Mouse (Mus musculus): ENCODE data around the gene Gipc3. TPM values are rescaled to one million over a fixed set of nuclear protein-coding genes. Genes with fewer than 3 reads are reported as not detected.
A peak's percentile ranks its signal among the peaks of the same experiment; 100 is the strongest.

The Gipc3 gene
- polyA plus RNA-seq (2015; fragmentation: Nextera tagmentation; extraction: Ambion mirVana): 0.06 TPM in 1 of 2 replicates, not detected in the other

DNA sequence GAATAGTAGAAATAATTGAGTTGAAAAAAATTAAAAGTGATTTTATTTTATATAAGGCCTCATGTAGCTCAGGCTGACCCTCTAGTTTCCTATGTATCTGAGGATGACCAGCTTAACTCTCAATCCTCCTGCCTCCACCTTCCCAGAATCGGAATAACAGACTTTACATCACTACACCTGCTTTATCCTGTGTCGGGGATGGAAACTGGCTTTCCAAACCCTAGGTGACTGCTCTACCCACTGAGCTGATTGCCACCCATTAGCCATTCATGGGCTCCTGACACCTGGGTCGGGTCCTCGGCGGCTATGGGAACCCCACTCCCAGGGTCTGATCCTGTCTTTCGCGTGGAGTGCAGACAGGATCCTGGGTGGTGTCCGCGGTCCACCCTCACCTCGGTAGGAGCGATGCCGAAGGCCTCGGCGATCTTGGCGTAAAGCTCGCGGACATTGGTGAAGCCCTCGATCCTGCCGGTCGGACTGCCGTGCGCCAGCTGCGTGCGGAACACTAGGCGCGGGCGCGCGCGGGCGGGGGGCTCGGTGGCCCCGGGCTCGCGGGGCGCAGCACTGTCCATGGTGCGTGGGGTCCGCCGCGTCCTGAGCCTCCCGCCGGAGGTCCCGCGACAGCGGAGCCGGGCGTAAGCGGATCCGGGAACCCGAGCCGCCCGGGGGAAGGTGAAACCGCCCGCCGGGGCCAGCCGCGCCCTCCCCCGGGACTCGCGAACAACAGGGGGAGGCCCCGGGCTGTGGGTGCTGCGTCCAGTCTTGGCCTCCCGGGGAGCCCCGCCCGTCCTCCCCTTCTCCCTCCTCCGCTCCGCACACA lies at the start of gene Gipc3:
Gene Gipc3 (minus strand): TSS at position 581 of the 820 bp plus-strand sequence.
- Histone ChIP-seq H3K36me3 (peaks cover 16% of the 10 kb centered on the region), H3K4me3 (peak within 1 kb of the TSS; percentile 44), H3K4me2 (replicated peaks) (peak within 1 kb of the TSS; percentile 76), H3K9ac (peak within 1 kb of the TSS; percentile 67), H3K4me1 (peaks cover 27% of the 10 kb centered on the region), H3K9me3 (no peaks in the 10 kb centered on the region), H3K27me3 (peaks cover 84% of the 10 kb centered on the region), H3K27ac (no peak within 1 kb of the TSS)
- WGBS: 4% methylated on average over 60 of the region's 67 CpGs
- ATAC-seq (ENCODE audit: low FRiP score, low read depth): no peak

DNA sequence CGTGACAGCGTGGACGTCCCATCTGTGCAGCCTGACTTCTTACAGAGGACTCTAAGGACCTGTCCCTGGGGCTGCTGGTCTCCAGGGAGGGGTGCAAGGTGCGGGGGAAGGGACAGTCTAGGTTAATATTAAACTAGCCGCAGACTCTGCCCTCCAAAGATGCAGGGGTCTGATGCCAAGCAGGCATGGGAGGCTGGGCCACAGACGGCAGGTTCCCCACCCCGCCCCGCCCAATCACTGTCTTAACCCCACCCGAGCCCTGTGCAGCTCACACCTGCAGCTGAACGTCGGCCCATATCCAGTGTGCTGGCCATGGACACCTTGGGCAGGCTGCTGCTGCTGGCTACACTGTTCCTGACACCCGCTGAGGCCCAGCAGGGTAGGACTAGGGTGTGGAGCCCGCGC lies 49.7 kb upstream of the Gipc3 start, which contains the start of gene Smim24:
Gene Smim24 (plus strand): TSS at position 271 of the 405 bp plus-strand sequence.
- Histone ChIP-seq H3K36me3 (peaks cover 27% of the 10 kb centered on the region), H3K9ac (peak within 1 kb of the TSS; percentile 62), H3K4me1 (peaks cover 20% of the 10 kb centered on the region), H3K9me3 (no peaks in the 10 kb centered on the region), H3K4me3 (peak within 1 kb of the TSS; percentile 36), H3K27ac (peak within 1 kb of the TSS; percentile 67; the same call in 1 of the 2 replicates), H3K27me3 (no peaks in the 10 kb centered on the region), H3K4me2 (replicated peaks) (peak within 1 kb of the TSS; percentile 64)
- no peak for ATAC-seq (ENCODE audit: low FRiP score, low read depth)
- 65% methylated on average over 14 of the region's 14 CpGs for WGBS

DNA sequence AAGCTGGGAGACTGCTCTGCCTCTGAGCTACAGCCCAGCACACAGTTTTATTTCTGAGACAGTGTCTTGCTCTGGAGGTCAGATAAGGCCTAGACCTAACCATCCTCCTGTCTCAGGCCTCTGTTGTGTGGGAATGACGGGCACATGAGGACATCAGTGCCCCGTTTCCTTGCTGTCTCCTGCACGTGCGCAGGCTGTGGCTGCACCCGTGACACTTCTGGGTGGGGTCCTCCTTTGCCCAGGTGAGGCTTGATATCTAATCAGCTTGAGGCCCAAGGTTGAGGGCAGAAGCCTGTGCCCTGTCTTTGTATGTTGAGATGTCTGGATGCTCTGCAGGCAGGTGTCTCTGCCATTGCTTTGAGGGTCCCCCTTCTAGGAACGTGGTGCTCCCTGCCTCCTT lies 49.2 kb upstream of the Gipc3 start:
- no peaks in the 10 kb centered on the region for H3K27me3 ChIP-seq
- no peak overlapping the region for H3K4me2 ChIP-seq (replicated peaks)
- H3K9ac ChIP-seq: no peak overlapping the region
- no peak overlapping the region for H3K27ac ChIP-seq
- H3K9me3 ChIP-seq: no peaks in the 10 kb centered on the region
- H3K4me3 ChIP-seq: no peak overlapping the region
- H3K36me3 ChIP-seq: peaks cover 27% of the 10 kb centered on the region
- 90% methylated on average over 6 of the region's 6 CpGs for WGBS
- no peak for ATAC-seq (ENCODE audit: low FRiP score, low read depth)
- peaks cover 20% of the 10 kb centered on the region for H3K4me1 ChIP-seq

DNA sequence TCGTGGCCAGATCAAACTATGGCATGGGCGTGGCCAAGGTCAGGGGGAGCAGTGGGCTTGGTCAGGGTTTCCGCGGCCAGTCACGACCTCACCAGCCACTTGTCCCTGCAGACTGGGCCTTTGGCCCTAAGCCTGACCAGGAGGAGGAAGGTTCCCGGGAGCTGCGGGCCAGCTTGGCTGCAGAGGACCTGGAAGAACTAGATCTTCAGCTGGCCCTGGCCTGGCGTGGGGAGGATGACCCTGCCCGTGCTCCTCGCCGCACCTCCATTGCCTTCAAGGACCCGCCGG lies 47.6 kb upstream of the Gipc3 start:
- WGBS: 87% methylated on average over 13 of the region's 13 CpGs
- no peak overlapping the region for H3K27ac ChIP-seq
- H3K4me2 ChIP-seq (replicated peaks): no peak overlapping the region
- no peak overlapping the region for H3K4me3 ChIP-seq
- no peak overlapping the region for H3K9ac ChIP-seq
- no peak for ATAC-seq (ENCODE audit: low FRiP score, low read depth)
- no peaks in the 10 kb centered on the region for H3K9me3 ChIP-seq
- H3K36me3 ChIP-seq: peaks cover 37% of the 10 kb centered on the region
- H3K27me3 ChIP-seq: no peaks in the 10 kb centered on the region
- peaks cover 22% of the 10 kb centered on the region for H3K4me1 ChIP-seq

DNA sequence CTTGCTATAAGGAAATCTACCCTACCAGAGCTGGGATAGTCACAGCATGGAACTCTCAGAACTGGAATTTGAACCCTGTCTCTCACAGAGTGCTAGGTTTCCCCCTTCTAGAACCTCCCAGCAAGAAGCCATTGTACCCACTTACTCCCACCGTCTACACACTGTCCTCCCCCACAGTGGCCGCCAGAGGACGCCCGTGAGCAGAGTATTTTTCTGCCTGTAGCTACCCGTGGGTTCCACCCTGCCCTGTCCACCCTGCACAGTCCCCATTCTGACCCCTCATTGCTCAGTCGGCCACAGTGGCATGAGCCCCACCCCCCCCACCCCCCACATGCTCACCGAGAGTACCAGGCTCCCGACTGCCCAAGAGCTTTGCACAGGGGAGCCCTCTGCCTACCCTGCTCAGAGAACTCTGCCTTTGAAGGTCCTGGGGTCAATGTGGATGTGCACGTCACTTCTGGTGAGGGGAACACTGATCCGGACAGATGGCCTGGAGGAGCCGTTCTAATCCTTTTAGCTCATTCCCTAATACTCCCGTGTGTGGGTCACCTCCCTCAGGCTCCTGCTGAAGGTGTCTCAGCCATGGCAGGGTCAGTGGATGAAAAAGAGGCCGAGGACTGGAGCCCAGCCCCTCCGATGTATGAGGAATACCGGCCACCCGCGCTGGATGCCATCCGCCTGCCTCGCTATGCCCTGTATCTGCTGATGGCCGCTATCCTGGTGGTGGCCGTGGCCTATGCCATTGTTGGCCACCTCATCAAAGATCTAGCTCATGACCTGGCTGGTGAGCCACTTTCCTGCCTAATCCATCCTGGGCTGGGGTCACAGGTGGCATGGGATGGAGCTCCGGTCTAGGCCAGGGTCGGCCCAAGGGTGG lies 47.0 kb upstream of the Gipc3 start:
- Histone ChIP-seq H3K27me3 (no peaks in the 10 kb centered on the region), H3K4me2 (replicated peaks) (no peak overlapping the region), H3K4me3 (no peak overlapping the region), H3K27ac (no peak overlapping the region), H3K4me1 (peaks cover 28% of the 10 kb centered on the region), H3K9ac (0 out of 2 replicates have a peak overlapping the region, but pooled peaks have one; percentile 8), H3K9me3 (no peaks in the 10 kb centered on the region), H3K36me3 (peaks cover 37% of the 10 kb centered on the region)
- ATAC-seq (ENCODE audit: low FRiP score, low read depth): 0 out of 2 replicates have a peak, but pooled peaks have one; percentile 39
- WGBS: 61% methylated on average over 23 of the region's 23 CpGs

DNA sequence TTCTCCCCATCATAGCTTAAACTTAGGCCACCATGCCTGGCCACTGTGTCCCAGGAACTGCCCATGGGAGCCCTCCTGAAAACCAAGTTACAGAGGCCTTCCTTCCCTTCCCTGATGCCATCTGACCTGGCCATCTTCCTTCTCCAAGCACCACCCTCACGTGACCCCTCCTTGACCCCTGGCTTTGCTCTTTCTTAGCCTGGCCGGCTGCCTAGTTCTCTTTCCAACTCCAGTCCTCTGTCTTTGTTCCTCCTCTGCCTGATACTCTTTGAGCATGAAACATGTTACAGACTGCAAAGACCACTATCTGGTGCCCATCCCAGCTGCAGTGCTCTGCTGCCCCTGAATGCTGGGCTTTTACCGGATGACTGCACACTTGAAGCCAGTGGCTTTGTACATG lies 46.3 kb upstream of the Gipc3 start:
- H3K4me1 ChIP-seq: peaks cover 30% of the 10 kb centered on the region
- no peaks in the 10 kb centered on the region for H3K9me3 ChIP-seq
- H3K36me3 ChIP-seq: peaks cover 37% of the 10 kb centered on the region
- H3K27me3 ChIP-seq: no peaks in the 10 kb centered on the region
- 0 out of 2 replicates have a peak overlapping the region, but pooled peaks have one; percentile 8 for H3K9ac ChIP-seq
- no peak overlapping the region for H3K4me2 ChIP-seq (replicated peaks)
- no peak overlapping the region for H3K27ac ChIP-seq
- 64% methylated on average over 3 of the region's 3 CpGs for WGBS
- H3K4me3 ChIP-seq: no peak overlapping the region
- ATAC-seq (ENCODE audit: low FRiP score, low read depth): no peak

DNA sequence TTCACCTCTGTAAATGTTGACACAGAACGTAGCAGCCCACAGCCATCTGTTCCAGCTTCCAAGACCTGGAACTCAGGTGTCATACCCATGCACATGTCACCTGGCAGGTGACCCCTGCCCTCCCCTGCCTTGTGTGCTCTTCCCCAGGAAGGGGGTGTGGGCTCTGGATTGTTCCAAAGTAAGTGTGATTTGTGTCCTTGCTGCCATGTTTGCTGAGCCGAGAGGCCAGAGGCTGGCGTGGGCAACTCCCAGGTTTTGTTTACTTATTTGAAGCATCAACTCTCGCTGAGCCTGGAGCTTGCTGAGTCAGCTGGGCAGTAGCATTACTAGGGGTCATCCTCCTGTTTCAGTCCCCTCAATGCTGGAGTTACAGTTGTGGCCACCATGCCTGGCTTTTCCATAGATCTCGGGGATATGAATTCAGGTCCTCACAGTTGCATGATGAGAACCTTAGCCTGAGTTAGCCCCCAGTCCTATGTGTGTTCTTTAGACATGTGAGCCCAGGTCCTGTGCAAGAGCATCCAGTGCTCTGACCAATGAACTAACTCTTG lies 45.5 kb upstream of the Gipc3 start, which contains the start of gene Gm48552:
Gene Gm48552 (plus strand): TSS at position 501 of the 551 bp plus-strand sequence.
- 87% methylated on average over 5 of the region's 5 CpGs for WGBS
- H3K36me3 ChIP-seq: peaks cover 37% of the 10 kb centered on the region
- no peaks in the 10 kb centered on the region for H3K9me3 ChIP-seq
- H3K4me2 ChIP-seq (replicated peaks): no peak within 1 kb of the TSS
- H3K4me3 ChIP-seq: no peak within 1 kb of the TSS
- no peak for ATAC-seq (ENCODE audit: low FRiP score, low read depth)
- 0 out of 2 replicates have a peak within 1 kb of the TSS, but pooled peaks have one; percentile 8 for H3K9ac ChIP-seq
- peaks cover 23% of the 10 kb centered on the region for H3K4me1 ChIP-seq
- no peaks in the 10 kb centered on the region for H3K27me3 ChIP-seq
- H3K27ac ChIP-seq: no peak within 1 kb of the TSS

DNA sequence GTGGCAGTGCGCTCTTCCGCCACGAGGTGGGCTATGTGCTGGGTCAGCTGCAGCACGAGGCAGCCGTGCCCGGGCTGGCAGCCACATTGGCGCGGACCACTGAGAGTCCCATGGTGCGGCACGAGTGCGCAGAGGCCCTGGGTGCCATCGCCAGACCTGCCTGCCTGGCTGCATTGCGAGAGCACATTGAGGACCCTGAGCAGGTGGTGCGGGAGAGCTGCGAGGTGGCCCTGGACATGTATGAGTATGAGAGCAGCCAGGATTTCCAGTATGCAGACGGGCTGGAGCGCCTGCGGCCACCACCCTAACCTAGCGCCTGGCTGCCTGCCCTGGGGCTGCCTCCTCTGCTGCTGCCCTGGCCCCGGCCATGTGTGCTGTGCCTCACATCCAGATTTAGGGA lies 44.6 kb upstream of the Gipc3 start:
- 93% methylated on average over 20 of the region's 20 CpGs for WGBS
- Histone ChIP-seq H3K9me3 (no peaks in the 10 kb centered on the region), H3K4me3 (no peak overlapping the region), H3K27me3 (no peaks in the 10 kb centered on the region), H3K4me1 (peaks cover 15% of the 10 kb centered on the region), H3K27ac (no peak overlapping the region), H3K4me2 (replicated peaks) (no peak overlapping the region), H3K9ac (no peak overlapping the region), H3K36me3 (peaks cover 37% of the 10 kb centered on the region)
- ATAC-seq (ENCODE audit: low FRiP score, low read depth): no peak

DNA sequence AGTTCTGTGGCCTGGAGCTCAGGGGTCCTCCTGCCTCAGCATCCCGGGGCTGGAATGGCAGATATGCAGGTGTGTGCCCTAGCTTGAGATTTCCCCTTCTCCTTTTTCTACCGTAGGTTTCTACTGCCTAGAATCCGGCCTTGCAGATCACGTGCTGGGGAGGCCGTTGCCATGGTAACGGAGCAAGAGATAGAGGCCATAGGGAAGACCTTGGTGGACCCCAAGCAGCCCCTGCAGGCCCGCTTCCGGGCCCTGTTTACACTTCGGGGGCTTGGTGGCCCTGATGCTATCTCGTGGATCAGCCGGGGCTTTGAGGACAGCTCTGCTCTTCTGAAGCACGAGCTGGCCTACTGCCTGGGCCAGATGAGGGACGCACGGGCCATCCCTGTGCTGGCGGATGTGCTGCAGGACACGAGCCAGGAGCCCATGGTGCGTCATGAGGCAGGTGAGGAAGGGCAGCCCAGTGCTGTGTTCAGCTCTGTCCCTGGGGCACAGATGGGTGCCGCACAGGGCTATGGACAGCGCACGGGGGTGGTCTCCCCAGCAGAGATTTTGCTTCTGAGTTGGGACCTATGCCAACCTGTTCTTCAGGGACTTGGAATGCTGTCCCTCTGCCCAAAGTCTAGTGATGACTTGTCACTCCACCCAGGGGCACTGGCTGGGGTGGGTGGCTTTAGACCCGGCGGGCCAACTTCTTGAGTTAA lies 42.7 kb upstream of the Gipc3 start:
- Histone ChIP-seq H3K27ac (no peak overlapping the region), H3K9ac (peak overlapping the region; percentile 84), H3K4me2 (replicated peaks) (peak overlapping the region; percentile 88), H3K27me3 (no peaks in the 10 kb centered on the region), H3K4me1 (peaks cover 13% of the 10 kb centered on the region), H3K9me3 (no peaks in the 10 kb centered on the region), H3K4me3 (peak overlapping the region; percentile 80), H3K36me3 (peaks cover 37% of the 10 kb centered on the region)
- no peak for ATAC-seq (ENCODE audit: low FRiP score, low read depth)
- WGBS: 86% methylated on average over 22 of the region's 22 CpGs

DNA sequence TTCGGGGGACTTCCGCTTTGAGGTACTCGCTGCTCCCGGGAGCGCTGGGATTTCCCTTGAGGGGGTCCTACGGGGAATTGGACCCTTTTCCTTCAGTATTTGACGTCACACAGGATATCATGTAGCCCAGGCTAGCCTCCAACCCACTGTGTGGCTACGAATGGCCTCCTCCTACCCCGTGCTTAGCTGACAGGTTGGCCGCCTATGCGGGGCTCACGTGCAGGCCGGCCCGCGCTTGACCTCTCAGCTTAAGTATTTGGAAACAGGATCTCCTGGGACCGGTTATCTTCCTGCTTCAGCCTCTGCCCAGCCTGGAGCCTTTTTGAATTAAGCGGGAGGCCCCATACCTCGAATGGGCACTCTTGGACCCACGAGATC lies 41.5 kb upstream of the Gipc3 start:
- peak overlapping the region; percentile 88 for H3K4me2 ChIP-seq (replicated peaks)
- peak overlapping the region; percentile 84 for H3K9ac ChIP-seq
- peaks cover 37% of the 10 kb centered on the region for H3K36me3 ChIP-seq
- H3K27me3 ChIP-seq: no peaks in the 10 kb centered on the region
- H3K4me1 ChIP-seq: peaks cover 13% of the 10 kb centered on the region
- peak; percentile 21; the same call in 1 of the 2 replicates for ATAC-seq (ENCODE audit: low FRiP score, low read depth)
- peak overlapping the region; percentile 63 for H3K27ac ChIP-seq
- WGBS: 1% methylated on average over 19 of the region's 19 CpGs
- peak overlapping the region; percentile 80 for H3K4me3 ChIP-seq
- no peaks in the 10 kb centered on the region for H3K9me3 ChIP-seq

DNA sequence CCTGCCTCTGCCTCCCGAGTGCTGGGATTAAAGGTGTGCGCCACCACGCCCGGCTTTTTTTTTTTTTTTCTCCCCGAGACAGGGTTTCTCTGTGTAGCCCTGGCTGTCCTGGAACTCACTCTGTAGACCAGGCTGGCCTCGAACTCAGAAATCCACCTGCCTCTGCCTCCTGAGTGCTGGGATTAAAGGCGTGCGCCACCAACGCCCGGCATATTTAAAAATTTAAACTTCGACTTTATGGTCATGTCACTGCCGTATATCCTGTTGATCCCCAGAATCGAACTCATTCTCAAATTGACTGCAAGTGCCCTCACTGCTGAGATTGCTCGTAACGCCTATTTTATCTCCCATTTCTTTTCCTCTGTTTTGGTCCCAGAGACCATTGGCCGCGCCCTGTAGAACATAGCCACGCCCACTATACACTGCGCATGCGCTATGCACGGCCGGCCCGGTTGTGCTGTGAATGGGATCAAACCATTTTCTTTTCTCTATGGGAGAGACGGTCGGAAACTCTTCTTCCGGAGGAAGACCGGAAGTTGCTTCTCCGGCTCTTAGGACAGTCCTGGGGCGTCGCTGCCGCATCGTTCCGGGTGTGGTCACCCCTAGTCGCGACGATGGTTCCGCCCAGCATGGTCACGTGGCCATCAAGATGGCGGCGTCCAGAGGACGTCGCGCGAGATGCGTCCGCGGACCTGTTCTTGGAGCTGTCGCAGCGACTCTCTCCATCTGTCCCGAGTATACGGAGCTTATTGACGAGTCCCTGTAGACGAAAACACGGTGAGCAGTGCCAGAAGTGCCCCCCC lies 40.9 kb upstream of the Gipc3 start, which contains the start of the genes Dohh and Gm48551:
Gene Dohh (plus strand): TSS at position 627 of the 803 bp plus-strand sequence.
Gene Gm48551 (plus strand): TSS at position 665 of the 803 bp plus-strand sequence.
- Histone ChIP-seq H3K27ac (peak within 1 kb of the TSS; percentile 63), H3K4me1 (peaks cover 19% of the 10 kb centered on the region), H3K36me3 (peaks cover 33% of the 10 kb centered on the region), H3K4me3 (peak within 1 kb of the TSS; percentile 80), H3K27me3 (no peaks in the 10 kb centered on the region), H3K9me3 (no peaks in the 10 kb centered on the region), H3K9ac (peak within 1 kb of the TSS; percentile 84), H3K4me2 (replicated peaks) (peak within 1 kb of the TSS; percentile 88)
- peak; percentile 93 for ATAC-seq (ENCODE audit: low FRiP score, low read depth)
- 7% methylated on average over 54 of the region's 54 CpGs for WGBS

Data from limb, embryonic 13.5 days (tissue).